24 mouse cellular contexts compared by ENCODE assay signal in genomic region chr13:20687453-20687852, GRCm38 (mm10).
DNase-seq lines count a peak whose midpoint lies in the region; ATAC-seq and TF ChIP-seq lines count a peak whose summit lies in the region.
"Had no signal": no experiment of that assay in that cellular context is flagged by ENCODE, and none has a peak within 500 bp of the region (broad histone marks: within the 10 kb centered on the region; RNA-seq: fewer than 3 reads in every experiment).

No protein-coding gene starts in this region.

- WGBS in kidney, embryonic 15.5 days = 93% methylated on average over 1 of the region's 1 CpGs
- 36% methylated on average over 1 of the region's 1 CpGs for WGBS in olfactory bulb, adult 2 months

- no peak overlapping the region for H3K9ac ChIP-seq in kidney, embryonic 15.5 days
- H3K9ac ChIP-seq: embryonic facial prominence, embryonic 12.5 days; forebrain, embryonic 15.5 days; heart, embryonic 15.5 days had no signal

- H3K4me2 ChIP-seq in kidney, embryonic 15.5 days = 0 out of 2 replicates have a peak overlapping the region, but pooled peaks have one; percentile 16
- H3K4me2 ChIP-seq: embryonic facial prominence, embryonic 12.5 days; forebrain, embryonic 15.5 days; heart, embryonic 11.5 days; heart, embryonic 15.5 days had no signal

- H3K4me3 ChIP-seq in kidney, embryonic 15.5 days (replicated peaks) = no peak overlapping the region
- no peak overlapping the region for H3K4me3 ChIP-seq in olfactory bulb, adult 2 months (ENCODE audit: insufficient read depth, low read depth, low read length)
- H3K4me3 ChIP-seq: embryonic facial prominence, embryonic 12.5 days; forebrain, embryonic 15.5 days; heart, adult 2 months; heart, embryonic 15.5 days had no signal

- peak; percentile 85 for ATAC-seq in frontal cortex, adult (ENCODE audit: low TSS enrichment)
- ATAC-seq in kidney, embryonic 15.5 days (replicated peaks; ENCODE audit: low FRiP score) = no peak
- ATAC-seq: CD4-positive, CD25-positive, alpha-beta regulatory T cell, adult 4 months; forebrain, embryonic 15.5 days; hindbrain, embryonic 16.5 days had no signal

- no peaks in the 10 kb centered on the region for H3K27me3 ChIP-seq in kidney, embryonic 15.5 days
- H3K27me3 ChIP-seq: embryonic facial prominence, embryonic 12.5 days; forebrain, embryonic 15.5 days; heart, embryonic 15.5 days had no signal

- no peak overlapping the region for H3K27ac ChIP-seq in kidney, embryonic 15.5 days
- H3K27ac ChIP-seq in olfactory bulb, adult 2 months (ENCODE audit: insufficient read depth, low read depth, low read length) = peak overlapping the region; percentile 62; the same call in 1 of the 2 replicates
- H3K27ac ChIP-seq: embryonic facial prominence, embryonic 12.5 days; forebrain, embryonic 15.5 days; heart, adult 2 months; heart, embryonic 15.5 days had no signal

- no peak for TF ChIP-seq CTCF in olfactory bulb, adult 2 months (IDR thresholded peaks at IDR 0.05; ENCODE audit: insufficient read depth, low read depth, low read length)

- H3K36me3 ChIP-seq in kidney, embryonic 15.5 days = no peaks in the 10 kb centered on the region
- H3K36me3 ChIP-seq: embryonic facial prominence, embryonic 12.5 days; forebrain, embryonic 15.5 days; G1E; heart, embryonic 15.5 days had no signal

- DNase-seq in frontal cortex, postnatal 10 days (ENCODE audit: low spot score in 2 of 2) = no peak
- DNase-seq in kidney, postnatal 4 days = no peak
- DNase-seq in right cerebral cortex, adult 18-20 months = peak; percentile 13
- DNase-seq in right cerebral cortex, postnatal 25 days = no peak
- no peak for DNase-seq in gastrocnemius, postnatal 4 days (ENCODE audit: low spot score in 2 of 2)
- DNase-seq: adrenal gland, adult 8-10 months; adrenal gland, postnatal 36 days; B cell, adult 2 months; cerebellum, adult 11 months; cerebellum, adult 8-10 months; cerebellum, postnatal 14 days; gastrocnemius, postnatal 10 days; heart, adult 2 months; heart, postnatal 14 days had no signal

- no peaks in the 10 kb centered on the region for H3K9me3 ChIP-seq in kidney, embryonic 15.5 days (replicated peaks)
- H3K9me3 ChIP-seq: embryonic facial prominence, embryonic 12.5 days; forebrain, embryonic 15.5 days; G1E; heart, embryonic 15.5 days had no signal

- no peak for TF ChIP-seq POLR2A in olfactory bulb, adult 2 months (IDR thresholded peaks at IDR 0.05; ENCODE audit: insufficient read depth, low read depth, low read length)

- no peaks in the 10 kb centered on the region for H3K4me1 ChIP-seq in kidney, embryonic 15.5 days
- H3K4me1 ChIP-seq in olfactory bulb, adult 2 months (ENCODE audit: control insufficient read depth, insufficient read depth, low read length) = peaks cover 4% of the 10 kb centered on the region; the same call in 1 of the 2 replicates
- H3K4me1 ChIP-seq: embryonic facial prominence, embryonic 12.5 days; forebrain, embryonic 15.5 days; heart, embryonic 15.5 days had no signal
